Mouse (Mus musculus): ENCODE data around the gene Ggn.
"Not testable (repeated sequence)": the region's sequence is repeated elsewhere in the genome, so short reads cannot be mapped to it uniquely, and the experiment has no call there.

The Ggn gene

DNA sequence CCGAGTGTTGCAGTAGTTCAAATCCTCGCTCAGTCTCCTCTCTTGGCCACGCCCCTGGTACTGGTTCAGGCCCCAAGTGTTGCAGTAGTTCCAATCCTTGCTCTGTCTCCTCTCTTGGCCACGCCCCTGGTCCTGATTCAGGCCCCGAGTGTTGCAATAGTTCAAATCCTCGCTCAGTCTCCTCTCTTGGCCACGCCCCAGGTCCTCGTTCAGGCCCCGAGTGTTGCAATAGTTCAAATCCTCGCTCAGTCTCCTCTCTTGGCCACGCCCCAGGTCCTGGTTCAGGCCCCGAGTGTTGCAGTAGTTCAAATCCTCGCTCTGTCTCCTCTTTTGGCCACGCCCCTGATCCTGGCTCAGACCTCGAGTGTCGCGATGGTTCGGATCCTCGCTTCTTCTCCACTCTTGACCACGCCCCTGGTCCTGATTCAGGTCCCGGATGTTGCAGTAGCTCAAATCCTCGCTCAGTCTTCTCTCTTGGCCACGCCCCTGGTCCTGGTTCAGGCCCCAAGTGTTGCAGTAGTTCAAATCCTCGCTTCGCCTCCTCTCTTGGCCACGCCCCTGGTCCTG lies 42.3 kb downstream of the Ggn start:
- DNase-seq (ENCODE audit: low read depth, low spot score), result no peak

DNA sequence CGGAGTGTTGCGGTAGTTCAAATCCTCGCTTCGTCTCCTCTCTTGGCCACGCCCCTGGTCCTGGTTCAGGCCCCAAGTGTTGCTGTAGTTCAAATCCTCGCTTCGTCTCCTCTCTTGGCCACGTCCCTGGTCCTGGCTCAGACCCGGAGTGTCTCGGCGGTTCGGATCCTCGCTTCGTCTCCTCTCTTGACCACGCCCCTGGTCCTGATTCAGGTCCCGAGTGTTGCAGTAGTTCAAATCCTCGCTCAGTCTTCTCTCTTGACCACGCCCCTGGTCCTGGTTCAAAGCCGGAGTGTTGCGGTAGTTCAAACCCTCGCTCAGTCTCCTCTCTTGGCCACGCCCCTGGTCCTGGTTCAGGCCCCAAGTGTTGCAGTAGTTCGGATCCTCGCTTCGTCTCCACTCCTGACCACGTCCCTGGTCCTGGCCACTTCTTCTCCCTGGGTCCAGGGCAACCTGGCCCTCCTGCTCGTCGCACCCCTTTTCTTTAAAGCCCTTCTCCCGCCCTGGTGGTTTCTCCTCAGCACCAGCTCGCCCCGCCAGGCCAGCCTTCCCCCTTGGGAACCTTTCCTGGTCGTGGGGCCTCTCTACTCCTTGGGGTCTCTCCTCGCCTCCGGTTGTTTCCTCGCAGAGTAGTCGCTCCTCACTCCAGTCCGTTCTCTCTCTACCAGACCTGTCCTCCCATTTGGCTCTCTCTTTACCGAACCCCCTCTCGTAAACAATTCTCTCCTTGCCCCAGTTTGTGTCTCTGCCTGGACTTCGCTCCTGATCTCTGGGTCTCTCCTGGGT lies 43.0 kb downstream of the Ggn start:
- not testable (repeated sequence) for DNase-seq (ENCODE audit: low read depth, low spot score)

DNA sequence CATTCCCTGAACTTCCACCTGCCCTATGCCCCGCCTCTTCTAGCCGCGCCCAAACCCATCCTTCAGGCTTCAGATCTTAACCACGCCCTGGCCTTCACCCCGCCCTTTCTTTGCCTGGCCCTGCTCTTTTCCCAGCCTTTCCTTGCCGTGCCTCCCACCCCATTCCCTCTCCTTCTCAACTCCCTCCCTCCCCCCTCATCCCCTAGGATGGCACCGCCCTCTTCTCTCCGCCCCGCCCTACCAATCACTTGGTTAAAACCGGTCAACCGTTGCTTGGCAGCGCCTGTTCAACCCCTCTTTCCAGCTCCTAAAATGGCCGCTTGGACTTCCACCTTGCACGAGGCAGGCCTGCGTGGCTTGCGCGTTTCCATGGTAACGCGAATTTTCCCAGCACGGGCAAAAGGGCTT lies 43.7 kb downstream of the Ggn start, which contains the start of gene Catsperg1:
Catsperg1 (minus strand) TSS at position 361 of the 408 bp plus-strand sequence.
- DNase-seq (ENCODE audit: low read depth, low spot score), result no peak

DNA sequence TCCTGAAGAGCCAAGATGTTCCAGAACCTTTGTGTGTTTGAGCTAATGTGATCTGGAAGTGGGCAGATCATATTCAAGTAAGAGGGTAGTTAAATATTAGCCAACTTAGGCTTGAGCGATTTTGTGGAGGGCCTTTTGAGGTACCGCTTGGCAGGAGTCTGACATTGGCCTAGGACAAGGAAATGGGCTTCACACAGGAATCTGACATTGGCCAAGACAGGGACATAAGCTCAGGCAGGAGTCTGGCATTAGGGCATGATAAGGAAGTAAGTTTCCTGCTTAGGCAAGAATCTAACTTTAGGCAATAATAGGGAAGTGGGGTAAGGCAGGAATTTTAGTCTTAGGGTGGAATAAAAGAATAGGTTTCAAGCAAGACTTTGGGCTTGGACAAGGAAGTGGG lies 44.2 kb downstream of the Ggn start:
- no peak for DNase-seq (ENCODE audit: low read depth, low spot score)

DNA sequence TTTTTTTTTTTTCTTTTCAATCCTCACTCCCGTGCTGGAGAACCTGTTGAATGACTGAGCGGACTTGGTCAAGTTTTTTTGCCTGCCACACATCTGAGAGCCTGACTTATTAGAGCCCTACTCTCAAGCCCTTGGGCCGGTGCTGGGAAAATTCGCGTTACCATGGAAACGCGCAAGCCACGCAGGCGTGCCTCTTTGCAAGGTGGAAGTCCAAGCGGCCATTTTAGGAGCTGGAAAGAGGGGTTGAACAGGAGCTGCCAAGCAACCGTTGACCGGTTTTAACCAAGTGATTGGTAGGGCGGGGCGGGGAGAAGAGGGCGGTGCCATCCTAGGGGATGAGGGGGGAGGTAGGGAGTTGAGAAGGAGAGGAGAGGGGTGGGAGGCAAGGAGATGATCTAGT lies 44.8 kb downstream of the Ggn start:
- DNase-seq (ENCODE audit: low read depth, low spot score), result no peak
